Mouse (Mus musculus) thymus, postnatal 25 days (tissue): ENCODE measurements around the gene Sec24d.
A peak's percentile ranks its signal among the peaks of the same experiment; 100 is the strongest.

ENCODE experiments used
- DNase-seq: peaks from one replicate; pipeline ENCODE4 v3.0.0; 2022

The Sec24d gene

GRCm38 (mm10) chr3:123266753-123267651 lies at the start of gene Sec24d:
Sec24d (plus strand) TSS chr3:123267455.
- DNase-seq: peak; percentile 91

GRCm38 (mm10) chr3:123218646-123219045 lies 48.6 kb upstream of the Sec24d start:
- no peak for DNase-seq

- no peak for DNase-seq
Observed at GRCm38 (mm10) chr3:123227276-123227675, 40.0 kb upstream of the Sec24d start.

GRCm38 (mm10) chr3:123231639-123232038 lies 35.6 kb upstream of the Sec24d start:
- DNase-seq: no peak

GRCm38 (mm10) chr3:123234191-123234836 lies 32.9 kb upstream of the Sec24d start:
- DNase-seq: peak; percentile 9

GRCm38 (mm10) chr3:123235495-123235894 lies 31.8 kb upstream of the Sec24d start:
- DNase-seq: no peak

- DNase-seq: peak; percentile 11
Observed at GRCm38 (mm10) chr3:123235921-123236320, 31.3 kb upstream of the Sec24d start, which contains the start of gene Synpo2. Synpo2 (minus strand) TSS chr3:123236149.

- DNase-seq: no peak
Observed at GRCm38 (mm10) chr3:123237039-123237438, 30.2 kb upstream of the Sec24d start.

- no peak for DNase-seq
Observed at GRCm38 (mm10) chr3:123237446-123237845, 29.8 kb upstream of the Sec24d start.

GRCm38 (mm10) chr3:123244376-123244775 lies 22.9 kb upstream of the Sec24d start:
- DNase-seq: no peak

- DNase-seq: no peak
Observed at GRCm38 (mm10) chr3:123245646-123246045, 21.6 kb upstream of the Sec24d start.

- no peak for DNase-seq
Observed at GRCm38 (mm10) chr3:123256181-123257101, 10.8 kb upstream of the Sec24d start.

- DNase-seq: no peak
Observed at GRCm38 (mm10) chr3:123258709-123259108, 8.5 kb upstream of the Sec24d start.

GRCm38 (mm10) chr3:123264706-123265105 lies 2.5 kb upstream of the Sec24d start:
- no peak for DNase-seq

GRCm38 (mm10) chr3:123267741-123268201 lies 516 bp downstream of the Sec24d start:
- peak; percentile 46 for DNase-seq

GRCm38 (mm10) chr3:123282866-123283615 lies 15.8 kb downstream of the Sec24d start:
- no peak for DNase-seq

- no peak for DNase-seq
Observed at GRCm38 (mm10) chr3:123284284-123284683, 17.0 kb downstream of the Sec24d start.

GRCm38 (mm10) chr3:123285649-123286048 lies 18.4 kb downstream of the Sec24d start:
- no peak for DNase-seq

GRCm38 (mm10) chr3:123288856-123289570 lies 21.8 kb downstream of the Sec24d start:
- DNase-seq: no peak

GRCm38 (mm10) chr3:123291670-123292069 lies 24.4 kb downstream of the Sec24d start:
- DNase-seq: no peak

- no peak for DNase-seq
Observed at GRCm38 (mm10) chr3:123296654-123297053, 29.4 kb downstream of the Sec24d start.
